Mouse (Mus musculus): ENCODE data around the gene Atraid. TPM values are rescaled to one million over a fixed set of nuclear protein-coding genes. Genes with fewer than 3 reads are reported as not detected.

Gene Atraid
- polyA plus RNA-seq, 1 experiment from 2014 or later: 50.3 TPM

- Histone ChIP-seq H3K9me3 (replicated peaks) (no peaks in the 10 kb centered on the region), H3K9ac (no peak overlapping the region), H3K27me3 (peaks cover 23% of the 10 kb centered on the region), H3K4me3 (replicated peaks) (no peak overlapping the region), H3K36me3 (peaks cover 19% of the 10 kb centered on the region), H3K27ac (no peak overlapping the region), H3K4me1 (replicated peaks) (peaks cover 12% of the 10 kb centered on the region), H3K4me2 (no peak overlapping the region)
- 0 out of 2 replicates have a peak, but pooled peaks have one; percentile 39 for ATAC-seq (ENCODE audit: low read depth)
- 17% methylated on average over 5 of the region's 5 CpGs for WGBS (ENCODE audit: insufficient replicate concordance)
- DNase-seq: no peak
Measured at GRCm38 (mm10) chr5:31082355-31082754, 34.2 kb downstream of the Atraid start.

- 0 out of 2 replicates have a peak overlapping the region, but pooled peaks have one; percentile 2 for H3K4me3 ChIP-seq (replicated peaks)
- H3K4me2 ChIP-seq: peak overlapping the region; percentile 37
- WGBS (ENCODE audit: insufficient replicate concordance): 11% methylated on average over 12 of the region's 12 CpGs
- peaks cover 12% of the 10 kb centered on the region for H3K36me3 ChIP-seq
- H3K9me3 ChIP-seq (replicated peaks): no peaks in the 10 kb centered on the region
- H3K27ac ChIP-seq: no peak overlapping the region
- H3K4me1 ChIP-seq (replicated peaks): peaks cover 12% of the 10 kb centered on the region
- DNase-seq: no peak
- ATAC-seq (ENCODE audit: low read depth): no peak
- H3K27me3 ChIP-seq: peaks cover 28% of the 10 kb centered on the region
- no peak overlapping the region for H3K9ac ChIP-seq
Measured at GRCm38 (mm10) chr5:31082935-31083625, 35.0 kb downstream of the Atraid start.

- H3K9ac ChIP-seq: no peak overlapping the region
- ATAC-seq (ENCODE audit: low read depth): no peak
- WGBS (ENCODE audit: insufficient replicate concordance): 27% methylated on average over 8 of the region's 8 CpGs
Measured at GRCm38 (mm10) chr5:31083949-31084348, 35.8 kb downstream of the Atraid start.

GRCm38 (mm10) chr5:31086606-31087005 lies 38.5 kb downstream of the Atraid start:
- no peak overlapping the region for H3K4me3 ChIP-seq (replicated peaks)
- ATAC-seq (ENCODE audit: low read depth) (no peak), DNase-seq (no peak)
- H3K27ac ChIP-seq: no peak overlapping the region
- H3K36me3 ChIP-seq: no peaks in the 10 kb centered on the region
- H3K27me3 ChIP-seq: peaks cover 63% of the 10 kb centered on the region
- H3K4me2 ChIP-seq: no peak overlapping the region
- no peaks in the 10 kb centered on the region for H3K9me3 ChIP-seq (replicated peaks)
- H3K4me1 ChIP-seq (replicated peaks): peaks cover 12% of the 10 kb centered on the region
- no peak overlapping the region for H3K9ac ChIP-seq
- WGBS (ENCODE audit: insufficient replicate concordance): 28% methylated on average over 7 of the region's 7 CpGs

More at GRCm38 (mm10) chr5:31083949-31084348, 35.8 kb downstream of the Atraid start:
- Histone ChIP-seq H3K9me3 (replicated peaks) (no peaks in the 10 kb centered on the region), H3K4me2 (no peak overlapping the region), H3K4me1 (replicated peaks) (peaks cover 12% of the 10 kb centered on the region), H3K27ac (no peak overlapping the region), H3K27me3 (peaks cover 36% of the 10 kb centered on the region), H3K36me3 (peaks cover 3% of the 10 kb centered on the region), H3K4me3 (replicated peaks) (no peak overlapping the region)
- no peak for DNase-seq

- no peak for ATAC-seq (ENCODE audit: low read depth)
- no peak overlapping the region for H3K9ac ChIP-seq
- H3K9me3 ChIP-seq (replicated peaks): no peaks in the 10 kb centered on the region
- no peak overlapping the region for H3K27ac ChIP-seq
- 60% methylated on average over 2 of the region's 2 CpGs for WGBS (ENCODE audit: insufficient replicate concordance)
- no peak for DNase-seq
- H3K27me3 ChIP-seq: peaks cover 68% of the 10 kb centered on the region
- peaks cover 12% of the 10 kb centered on the region for H3K4me1 ChIP-seq (replicated peaks)
- H3K4me2 ChIP-seq: no peak overlapping the region
- H3K4me3 ChIP-seq (replicated peaks): no peak overlapping the region
- H3K36me3 ChIP-seq: no peaks in the 10 kb centered on the region
Measured at GRCm38 (mm10) chr5:31087131-31087530, 39.0 kb downstream of the Atraid start.

- Histone ChIP-seq H3K4me1 (replicated peaks) (peaks cover 27% of the 10 kb centered on the region), H3K9me3 (replicated peaks) (no peaks in the 10 kb centered on the region), H3K27ac (no peak overlapping the region), H3K36me3 (no peaks in the 10 kb centered on the region), H3K9ac (peak overlapping the region; percentile 9; the same call in 1 of the 2 replicates), H3K4me3 (replicated peaks) (peak overlapping the region; percentile 48), H3K4me2 (peak overlapping the region; percentile 63), H3K27me3 (peaks cover 98% of the 10 kb centered on the region)
- ATAC-seq (ENCODE audit: low read depth) (no peak), DNase-seq (no peak)
- WGBS (ENCODE audit: insufficient replicate concordance): 3% methylated on average over 51 of the region's 53 CpGs
Measured at GRCm38 (mm10) chr5:31092231-31092975, 44.3 kb downstream of the Atraid start.

- DNase-seq: no peak
Measured at GRCm38 (mm10) chr5:31093151-31094041, 45.3 kb downstream of the Atraid start.

GRCm38 (mm10) chr5:31094100-31094798 lies 46.1 kb downstream of the Atraid start:
- 3% methylated on average over 29 of the region's 29 CpGs for WGBS (ENCODE audit: insufficient replicate concordance)
- no peaks in the 10 kb centered on the region for H3K36me3 ChIP-seq
- peaks cover 27% of the 10 kb centered on the region for H3K4me1 ChIP-seq (replicated peaks)
- H3K27ac ChIP-seq: no peak overlapping the region
- H3K4me3 ChIP-seq (replicated peaks): peak overlapping the region; percentile 48
- H3K9me3 ChIP-seq (replicated peaks): no peaks in the 10 kb centered on the region
- DNase-seq (no peak), ATAC-seq (ENCODE audit: low read depth) (no peak)
- peak overlapping the region; percentile 63 for H3K4me2 ChIP-seq
- peaks cover 99% of the 10 kb centered on the region for H3K27me3 ChIP-seq
- H3K9ac ChIP-seq: no peak overlapping the region

More at GRCm38 (mm10) chr5:31093151-31094041, 45.3 kb downstream of the Atraid start:
- Histone ChIP-seq H3K36me3 (no peaks in the 10 kb centered on the region), H3K9me3 (replicated peaks) (no peaks in the 10 kb centered on the region), H3K27ac (no peak overlapping the region), H3K4me1 (replicated peaks) (peaks cover 27% of the 10 kb centered on the region), H3K9ac (peak overlapping the region; percentile 9; the same call in 1 of the 2 replicates), H3K4me3 (replicated peaks) (peak overlapping the region; percentile 48), H3K27me3 (peaks cover 100% of the 10 kb centered on the region), H3K4me2 (peak overlapping the region; percentile 63)
- peak; percentile 67 for ATAC-seq (ENCODE audit: low read depth)
- 2% methylated on average over 53 of the region's 54 CpGs for WGBS (ENCODE audit: insufficient replicate concordance)

- peak overlapping the region; percentile 63 for H3K4me2 ChIP-seq
- H3K4me1 ChIP-seq (replicated peaks): peaks cover 27% of the 10 kb centered on the region
- H3K9me3 ChIP-seq (replicated peaks): no peaks in the 10 kb centered on the region
- no peak overlapping the region for H3K27ac ChIP-seq
- H3K36me3 ChIP-seq: no peaks in the 10 kb centered on the region
- 2% methylated on average over 59 of the region's 59 CpGs for WGBS (ENCODE audit: insufficient replicate concordance)
- DNase-seq (no peak), ATAC-seq (ENCODE audit: low read depth) (no peak)
- H3K27me3 ChIP-seq: peaks cover 98% of the 10 kb centered on the region
- no peak overlapping the region for H3K9ac ChIP-seq
- H3K4me3 ChIP-seq (replicated peaks): peak overlapping the region; percentile 48
Measured at GRCm38 (mm10) chr5:31094799-31095691, 46.9 kb downstream of the Atraid start.

Measured in liver, embryonic 13.5 days (tissue).